12 mouse cellular contexts compared by ENCODE assay signal in the genomic region with DNA sequence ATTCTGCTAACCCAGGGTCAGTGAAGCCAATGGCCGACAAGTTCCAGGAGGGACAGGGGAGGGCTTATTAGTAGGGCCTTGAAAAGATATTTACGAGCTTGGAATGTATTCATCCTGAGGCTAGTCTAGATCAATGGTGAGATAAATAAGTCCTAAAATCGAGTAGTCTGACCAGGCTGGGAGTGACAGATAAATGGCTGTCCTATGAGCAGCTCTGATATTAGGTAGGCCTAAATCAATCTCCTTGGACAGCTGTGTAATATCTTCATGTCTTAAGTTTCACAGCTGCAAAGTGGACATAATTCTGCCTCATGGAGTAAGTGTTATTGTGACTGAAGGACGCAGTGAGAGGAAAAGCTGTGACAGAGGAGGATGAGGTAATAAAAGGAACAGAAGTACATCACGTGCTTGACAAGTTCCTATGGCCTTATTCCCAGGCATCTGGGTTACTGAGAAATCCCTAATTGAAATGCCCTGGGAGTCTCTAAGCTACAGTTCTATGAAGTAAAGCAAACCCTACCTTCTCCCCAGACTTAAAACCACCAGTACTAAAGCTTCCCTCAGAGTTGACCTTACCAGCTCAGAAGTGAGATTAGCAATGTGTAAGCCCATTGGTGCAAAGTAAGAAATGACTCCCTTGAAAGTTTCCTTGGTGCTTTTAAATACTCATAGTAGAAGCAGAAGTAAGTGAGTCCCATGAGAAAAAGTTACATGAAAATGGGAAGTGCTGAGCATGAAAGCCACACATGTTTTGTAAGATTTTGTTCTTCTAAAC.
A peak's percentile ranks its signal among the peaks of the same experiment; 100 is the strongest.
DNase-seq lines count a peak whose midpoint lies in the region; ATAC-seq and TF ChIP-seq lines count a peak whose summit lies in the region.
"Had no signal": no experiment of that assay in that cellular context is flagged by ENCODE, and none has a peak within 500 bp of the region (broad histone marks: within the 10 kb centered on the region; RNA-seq: fewer than 3 reads in every experiment).

No protein-coding gene starts in this region.

- TF ChIP-seq CTCF in lung, postnatal 0 days (IDR thresholded peaks at IDR 0.05) = no peak
- TF ChIP-seq CTCF in lung, adult 2 months (IDR thresholded peaks at IDR 0.05; ENCODE audit: insufficient read depth, low read length) = no peak
- no peak for TF ChIP-seq CTCF in bone marrow, adult 2 months (IDR thresholded peaks at IDR 0.05; ENCODE audit: control insufficient read depth, insufficient read depth, low read length)

- H3K27ac ChIP-seq in lung, postnatal 0 days (ENCODE audit: low read length) = no peak overlapping the region
- peak overlapping the region; percentile 56; the same call in 1 of the 2 replicates for H3K27ac ChIP-seq in bone marrow, adult 2 months (ENCODE audit: control insufficient read depth, insufficient read depth, low read depth, low read length, poor library complexity)
- H3K27ac ChIP-seq in liver, embryonic 12.5 days = peak overlapping the region; percentile 69
- H3K27ac ChIP-seq: embryonic facial prominence, embryonic 12.5 days; forebrain, embryonic 13.5 days; intestine, embryonic 15.5 days had no signal

- no peaks in the 10 kb centered on the region for H3K9me3 ChIP-seq in lung, postnatal 0 days (ENCODE audit: low read length)
- no peaks in the 10 kb centered on the region for H3K9me3 ChIP-seq in liver, embryonic 12.5 days (replicated peaks)
- H3K9me3 ChIP-seq: embryonic facial prominence, embryonic 12.5 days; forebrain, embryonic 13.5 days; intestine, embryonic 15.5 days had no signal

- H3K27me3 ChIP-seq in lung, postnatal 0 days (replicated peaks; ENCODE audit: insufficient read depth, low read length) = no peaks in the 10 kb centered on the region
- H3K27me3 ChIP-seq in liver, embryonic 12.5 days (replicated peaks) = no peaks in the 10 kb centered on the region
- H3K27me3 ChIP-seq: embryonic facial prominence, embryonic 12.5 days; forebrain, embryonic 13.5 days; intestine, embryonic 15.5 days had no signal

- H3K4me1 ChIP-seq in lung, postnatal 0 days (ENCODE audit: insufficient read depth, low read depth, low read length) = no peaks in the 10 kb centered on the region
- no peaks in the 10 kb centered on the region for H3K4me1 ChIP-seq in lung, adult 2 months (ENCODE audit: control insufficient read depth, insufficient read depth, low read length)
- peaks cover 5% of the 10 kb centered on the region; the same call in 1 of the 2 replicates for H3K4me1 ChIP-seq in bone marrow, adult 2 months (ENCODE audit: control insufficient read depth, insufficient read depth, low read length)
- peaks cover 66% of the 10 kb centered on the region for H3K4me1 ChIP-seq in liver, embryonic 12.5 days
- H3K4me1 ChIP-seq: embryonic facial prominence, embryonic 12.5 days; forebrain, embryonic 13.5 days; intestine, embryonic 15.5 days had no signal

- H3K4me3 ChIP-seq in lung, postnatal 0 days (ENCODE audit: low read depth, low read length) = no peak overlapping the region
- no peak overlapping the region for H3K4me3 ChIP-seq in lung, adult 2 months (replicated peaks; ENCODE audit: extremely low read depth, low read depth, low read length)
- no peak overlapping the region for H3K4me3 ChIP-seq in bone marrow, adult 2 months (replicated peaks; ENCODE audit: control insufficient read depth, low read depth, low read length)
- H3K4me3 ChIP-seq in liver, embryonic 12.5 days = no peak overlapping the region
- H3K4me3 ChIP-seq: embryonic facial prominence, embryonic 12.5 days; forebrain, embryonic 13.5 days; intestine, embryonic 15.5 days had no signal

- H3K36me3 ChIP-seq in lung, postnatal 0 days (ENCODE audit: insufficient read depth, low read length) = no peaks in the 10 kb centered on the region
- H3K36me3 ChIP-seq in liver, embryonic 12.5 days = no peaks in the 10 kb centered on the region
- H3K36me3 ChIP-seq: embryonic facial prominence, embryonic 12.5 days; intestine, embryonic 15.5 days had no signal

- no peak for TF ChIP-seq EP300 in lung, postnatal 0 days (IDR thresholded peaks at IDR 0.05)

- H3K4me2 ChIP-seq in lung, postnatal 0 days (replicated peaks; ENCODE audit: low read depth, low read length) = no peak overlapping the region
- peak overlapping the region; percentile 16; the same call in 1 of the 2 replicates for H3K4me2 ChIP-seq in liver, embryonic 12.5 days
- H3K4me2 ChIP-seq: embryonic facial prominence, embryonic 12.5 days; forebrain, embryonic 13.5 days; intestine, embryonic 15.5 days had no signal

- peak; percentile 54 for DNase-seq in lung, postnatal 0 days (ENCODE audit: low spot score)
- DNase-seq in lung, adult 2 months = no peak
- DNase-seq in cerebellum, adult 9-10 months = no peak
- DNase-seq in embryo, embryonic 9.5 days (ENCODE audit: extremely low spot score) = no peak
- no peak for DNase-seq in thymus, adult 18-20 months
- DNase-seq: cerebellum, adult 2 months had no signal

- ATAC-seq in lung, postnatal 0 days = peak; percentile 52
- peak; percentile 77 for ATAC-seq in liver, embryonic 12.5 days
- peak; percentile 89 for ATAC-seq in neutrophil, adult 5-6 weeks (ENCODE audit: extremely low read depth, insufficient number of reproducible peaks, low FRiP score, poor library complexity, severe bottlenecking)
- ATAC-seq: forebrain, embryonic 13.5 days; intestine, embryonic 15.5 days had no signal

- TF ChIP-seq POLR2A in lung, adult 2 months (IDR thresholded peaks at IDR 0.05; ENCODE audit: borderline replicate concordance, extremely low read depth, low read depth, low read length) = no peak
- no peak for TF ChIP-seq POLR2A in bone marrow, adult 2 months (IDR thresholded peaks at IDR 0.05; ENCODE audit: borderline replicate concordance, control insufficient read depth, low read depth, low read length)

- 53% methylated on average over 5 of the region's 5 CpGs for WGBS in lung, postnatal 0 days
- WGBS in lung, adult 2 months = 57% methylated on average over 5 of the region's 5 CpGs
- WGBS in bone marrow, adult 2 months = 32% methylated on average over 5 of the region's 5 CpGs
- WGBS in liver, embryonic 12.5 days (ENCODE audit: insufficient replicate concordance) = 38% methylated on average over 5 of the region's 5 CpGs

- H3K9ac ChIP-seq in lung, postnatal 0 days (replicated peaks; ENCODE audit: low read depth) = no peak overlapping the region
- peak overlapping the region; percentile 8; the same call in 1 of the 2 replicates for H3K9ac ChIP-seq in liver, embryonic 12.5 days
- H3K9ac ChIP-seq: embryonic facial prominence, embryonic 12.5 days; forebrain, embryonic 13.5 days; intestine, embryonic 15.5 days had no signal
